Mouse (Mus musculus) forebrain, embryonic 14.5 days (tissue): ENCODE data around the gene Cul7. TPM values are rescaled to one million over a fixed set of nuclear protein-coding genes. Genes with fewer than 3 reads are reported as not detected.

Experiments
- ATAC-seq: fragments of 200-750 bp; cut with Nextera tagmentation; 2 replicates; pipeline ENCODE4 v1.8.0; 2017; ENCODE audit warnings: mild to moderate bottlenecking, moderate library complexity
- DNase-seq: peaks from one replicate; pipeline ENCODE4 v3.0.0-alpha.2; 2015; ENCODE audit warnings: low spot score
- H3K27ac ChIP-seq: fragments of 300-500 bp; sonication (generic); 2 replicates; pipeline ENCODE4 v1.5.1; 2014; ENCODE audit warnings: low read depth, mild to moderate bottlenecking, control low read depth, low read length, moderate library complexity
- H3K27me3 ChIP-seq: fragments of 300-500 bp; sonication (generic); replicated peaks from 2 replicates; pipeline ENCODE4 v1.6.1; 2014; ENCODE audit warnings: low read length, control low read depth, mixed read lengths; ENCODE audit not compliant: control insufficient read depth, insufficient read depth
- H3K36me3 ChIP-seq: fragments of 300-500 bp; sonication (generic); 2 replicates; pipeline ENCODE4 v1.6.1; 2014; ENCODE audit warnings: low read length, control low read depth; ENCODE audit not compliant: control insufficient read depth, insufficient read depth
- H3K4me1 ChIP-seq: fragments of 300-500 bp; sonication (generic); 2 replicates; pipeline ENCODE4 v1.6.1; 2014; ENCODE audit warnings: antibody characterized with exemption, low read length, control low read depth; ENCODE audit not compliant: control insufficient read depth, insufficient read depth
- H3K4me2 ChIP-seq: fragments of 300-500 bp; sonication (generic); 2 replicates; pipeline ENCODE4 v1.6.1; 2014; ENCODE audit warnings: mild to moderate bottlenecking, control low read depth, low read length
- H3K4me3 ChIP-seq: fragments of 300-500 bp; sonication (generic); 2 replicates; pipeline ENCODE4 v1.5.1; 2014; ENCODE audit warnings: low read depth, low read length, control low read depth
- H3K9ac ChIP-seq: fragments of 300-500 bp; sonication (generic); 2 replicates; pipeline ENCODE4 v1.6.1; 2014; ENCODE audit warnings: mild to moderate bottlenecking, low read length, control low read depth, moderate library complexity
- H3K9me3 ChIP-seq: fragments of 300-500 bp; sonication (generic); replicated peaks from 2 replicates; pipeline ENCODE4 v1.6.1; 2016; ENCODE audit warnings: low read length, control low read depth, mixed read lengths; ENCODE audit not compliant: control insufficient read depth
- WGBS: fragments of 180-500 bp; shearing (Covaris S2); extraction: QIAGEN DNeasy Blood & Tissue Kit; methylation state at CpG from one replicate; pipeline ENCODE4 v1.1.7; 2014; 5-methylcytosine and 5-hydroxymethylcytosine counted together
- polyA plus RNA-seq: library from polyadenylated mRNA; unstranded; fragments of >200 nt; fragmentation: Nextera tagmentation; extraction: Ambion mirVana; gene quantifications from 2 replicates; pipeline ENCODE4 v1.2.1, GENCODE M21; 2014

Cul7 gene
- polyA plus RNA-seq, 1 experiment from 2014 or later = 28.3 TPM

DNA sequence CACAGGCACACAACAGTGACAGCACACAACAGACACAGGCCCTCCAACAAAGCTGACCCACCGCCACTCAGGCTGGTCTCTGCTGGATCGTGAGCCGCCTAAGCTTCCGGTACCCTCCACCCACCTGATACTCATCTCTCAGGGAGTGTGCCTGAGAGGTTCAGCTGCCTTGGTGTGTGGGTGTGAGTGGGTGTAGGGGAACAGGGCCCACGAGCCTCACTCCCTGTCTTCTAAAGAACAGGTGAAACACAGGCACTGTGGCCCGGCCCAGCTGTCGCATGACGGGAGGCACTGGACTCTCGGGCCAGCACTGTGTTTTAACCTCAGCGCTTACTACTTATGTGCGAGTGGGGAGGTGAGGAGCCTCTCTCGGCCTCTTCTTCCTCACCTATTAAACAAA is 52.0 kb downstream of the Cul7 start:
- Histone ChIP-seq H3K4me1 (peaks cover 19% of the 10 kb centered on the region), H3K4me2 (no peak overlapping the region), H3K9me3 (no peaks in the 10 kb centered on the region), H3K9ac (peak overlapping the region; percentile 95; the same call in 1 of the 2 replicates), H3K4me3 (no peak overlapping the region), H3K27ac (no peak overlapping the region), H3K27me3 (no peaks in the 10 kb centered on the region), H3K36me3 (peaks cover 19% of the 10 kb centered on the region)
- WGBS = 88% methylated on average over 12 of the region's 12 CpGs
- ATAC-seq = no peak
- DNase-seq = no peak

DNA sequence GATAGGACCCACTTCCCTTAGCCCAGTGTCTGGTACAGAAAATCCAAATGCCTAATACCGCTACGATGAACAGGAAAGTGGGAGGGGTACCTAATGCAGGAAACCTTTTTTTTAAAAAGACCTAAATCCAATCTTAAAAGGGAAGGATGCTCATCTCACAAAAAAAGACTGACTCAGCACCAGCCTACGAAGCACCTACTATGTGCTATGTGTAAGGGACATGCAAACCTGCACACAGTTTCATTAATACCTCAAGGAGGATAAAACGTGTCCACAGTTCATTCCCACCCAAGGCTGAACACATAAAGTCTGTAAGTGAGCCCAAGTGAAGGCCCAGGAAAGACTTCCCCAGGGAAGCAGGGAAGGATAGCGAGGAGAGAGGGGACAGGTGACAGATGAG is 52.4 kb downstream of the Cul7 start:
- 90% methylated on average over 5 of the region's 5 CpGs for WGBS
- peak overlapping the region; percentile 95 for H3K9ac ChIP-seq
- no peaks in the 10 kb centered on the region for H3K9me3 ChIP-seq
- H3K4me1 ChIP-seq = peaks cover 19% of the 10 kb centered on the region
- DNase-seq (no peak), ATAC-seq (no peak)
- H3K36me3 ChIP-seq = peaks cover 19% of the 10 kb centered on the region
- H3K4me2 ChIP-seq = peak overlapping the region; percentile 56; the same call in 1 of the 2 replicates
- no peaks in the 10 kb centered on the region for H3K27me3 ChIP-seq
- no peak overlapping the region for H3K27ac ChIP-seq
- 0 out of 2 replicates have a peak overlapping the region, but pooled peaks have one; percentile 95 for H3K4me3 ChIP-seq

DNA sequence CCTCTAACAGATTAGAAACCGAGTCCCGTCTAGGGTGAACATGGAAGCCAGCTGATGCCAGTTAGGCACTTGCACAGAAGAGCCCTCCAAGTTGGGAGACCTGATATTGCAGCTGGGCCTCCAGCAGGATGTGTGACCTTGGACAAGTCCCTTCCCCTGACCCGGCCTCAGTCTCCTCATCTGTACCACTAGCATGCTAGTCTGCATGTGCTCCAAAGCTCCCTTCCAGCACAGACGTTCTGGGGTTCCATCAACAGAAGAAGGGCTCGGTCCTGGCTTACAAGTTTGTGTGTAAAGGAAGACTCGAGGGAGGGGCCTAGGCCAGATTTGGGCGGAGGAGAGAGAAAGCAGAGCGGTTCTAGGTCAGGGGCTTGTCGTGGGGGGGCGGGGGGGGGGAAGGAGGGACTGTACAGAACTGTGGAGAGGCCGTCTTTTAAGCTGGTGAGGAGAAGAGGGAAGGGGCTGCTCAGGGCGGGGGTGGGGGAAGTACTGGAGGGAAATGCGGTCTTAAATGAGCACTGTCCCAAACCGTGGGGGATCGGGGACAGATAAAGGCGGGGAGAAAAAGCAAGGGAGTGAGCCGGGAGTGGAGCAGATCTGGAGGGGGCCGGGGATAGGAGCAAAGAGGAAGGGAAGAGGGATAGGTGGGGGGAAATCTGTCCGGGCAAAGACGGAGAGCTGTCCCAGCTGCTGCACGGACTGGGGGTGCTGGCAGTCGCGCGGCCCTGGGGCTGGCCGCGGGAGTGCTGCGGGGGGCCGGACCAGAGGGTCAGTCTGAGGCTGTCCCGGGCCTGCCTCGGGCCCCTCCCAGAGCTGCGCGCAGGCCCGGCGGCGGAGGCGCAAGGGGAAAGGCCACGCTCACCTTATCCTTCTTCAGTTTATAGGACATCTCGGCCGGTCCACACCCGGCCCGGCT is 54.1 kb downstream of the Cul7 start:
- peak; percentile 70 for ATAC-seq
- H3K27ac ChIP-seq = peak overlapping the region; percentile 90
- 4% methylated on average over 40 of the region's 41 CpGs for WGBS

DNA sequence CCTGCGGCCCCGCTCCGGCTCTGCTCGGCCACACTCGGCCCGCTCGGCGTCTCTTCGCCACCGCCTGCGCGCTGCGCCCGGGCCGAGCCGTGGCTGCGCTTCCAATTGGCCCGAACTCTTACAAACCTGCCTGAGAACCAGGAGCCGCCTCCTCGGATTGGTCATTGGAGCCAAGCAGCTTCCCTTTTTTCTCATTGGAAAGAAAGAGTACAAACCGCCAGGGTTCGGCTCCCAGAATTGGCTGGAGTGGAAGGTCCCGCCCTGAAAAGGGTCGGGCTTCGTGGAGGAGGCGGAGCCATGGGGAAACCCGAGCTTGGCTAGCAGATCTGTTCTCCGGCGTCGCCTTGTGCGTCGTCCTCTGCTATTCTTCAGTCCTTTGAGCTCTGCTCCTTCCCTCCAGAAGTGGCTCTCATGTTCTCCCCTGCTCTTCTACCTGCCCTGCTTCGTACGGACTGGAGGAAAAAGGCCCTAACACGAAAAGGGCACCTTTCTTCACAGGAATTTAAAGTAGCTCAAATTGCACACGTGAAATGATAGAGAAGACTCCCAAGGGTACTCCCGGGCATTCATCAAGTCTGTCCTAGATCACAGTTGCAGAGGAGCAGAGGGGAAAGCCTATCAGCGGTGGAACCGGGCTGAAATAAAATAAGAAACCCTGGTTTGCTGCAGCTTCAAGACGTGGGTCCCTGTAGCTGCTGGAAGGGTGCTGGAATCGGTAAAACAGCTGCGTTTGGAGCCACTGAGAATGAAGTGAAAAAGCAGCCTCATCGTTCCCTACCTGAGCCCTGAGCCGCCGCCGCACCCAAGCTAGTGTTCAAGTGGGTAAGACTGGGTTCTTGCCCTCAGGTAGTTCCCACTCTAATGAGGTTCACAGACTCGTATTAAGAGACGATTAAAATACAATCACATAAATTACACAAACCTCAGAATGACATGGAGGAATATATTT is 55.0 kb downstream of the Cul7 start, which contains the start of gene Ppp2r5d:
Gene Ppp2r5d (minus strand): TSS at position 225 of the 949 bp plus-strand sequence.
- Histone ChIP-seq H3K4me2 (peak within 1 kb of the TSS; percentile 86), H3K4me1 (peaks cover 19% of the 10 kb centered on the region), H3K36me3 (no peaks in the 10 kb centered on the region), H3K9ac (peak within 1 kb of the TSS; percentile 95), H3K27ac (peak within 1 kb of the TSS; percentile 90), H3K4me3 (peak within 1 kb of the TSS; percentile 95), H3K27me3 (no peaks in the 10 kb centered on the region), H3K9me3 (no peaks in the 10 kb centered on the region)
- WGBS = 1% methylated on average over 48 of the region's 48 CpGs
- ATAC-seq = peak; percentile 98
- DNase-seq = peak; percentile 99

More for the DNA sequence above, 54.1 kb downstream of the Cul7 start:
- Histone ChIP-seq H3K4me1 (peaks cover 19% of the 10 kb centered on the region), H3K27me3 (no peaks in the 10 kb centered on the region), H3K9ac (peak overlapping the region; percentile 95), H3K4me2 (peak overlapping the region; percentile 56), H3K4me3 (peak overlapping the region; percentile 95), H3K36me3 (peaks cover 8% of the 10 kb centered on the region), H3K9me3 (no peaks in the 10 kb centered on the region)
- no peak for DNase-seq

DNA sequence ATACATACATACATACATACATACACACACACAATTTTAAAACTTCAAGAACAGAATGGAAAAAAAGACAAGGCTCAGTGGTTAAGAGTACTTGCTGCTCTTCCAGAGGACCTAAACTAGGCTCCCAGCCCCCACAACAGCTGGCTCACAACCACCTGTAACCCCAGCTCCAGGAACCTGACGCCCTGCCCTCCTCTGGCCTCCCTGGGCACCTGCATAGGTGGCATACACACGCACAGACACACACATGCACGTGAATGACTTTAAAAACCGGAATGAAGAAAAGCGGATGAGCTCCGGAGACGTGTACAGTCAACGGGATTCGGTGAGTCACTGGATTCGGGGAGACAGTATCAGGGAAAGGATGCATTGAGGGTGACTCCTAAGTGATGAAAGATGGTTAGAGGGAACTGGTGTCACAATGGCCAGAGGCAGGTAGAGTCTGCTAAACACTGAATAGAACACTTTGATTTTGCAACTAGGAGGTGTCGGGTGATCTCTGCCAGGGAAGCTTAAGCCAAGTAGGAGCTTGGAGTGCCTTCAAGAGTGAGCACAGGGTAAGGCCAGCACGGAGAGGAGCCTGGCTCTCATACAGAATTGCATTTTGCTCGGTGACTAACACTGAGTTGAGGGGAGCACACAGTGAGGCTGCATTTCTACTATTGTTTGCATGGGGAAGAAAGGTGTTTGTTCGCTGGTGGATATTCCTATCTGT is 56.4 kb downstream of the Cul7 start:
- Histone ChIP-seq H3K4me3 (no peak overlapping the region), H3K9ac (no peak overlapping the region), H3K36me3 (no peaks in the 10 kb centered on the region), H3K27ac (no peak overlapping the region), H3K4me1 (peaks cover 19% of the 10 kb centered on the region), H3K4me2 (no peak overlapping the region), H3K9me3 (no peaks in the 10 kb centered on the region), H3K27me3 (no peaks in the 10 kb centered on the region)
- no peak for DNase-seq
- 91% methylated on average over 14 of the region's 14 CpGs for WGBS
- ATAC-seq = no peak

DNA sequence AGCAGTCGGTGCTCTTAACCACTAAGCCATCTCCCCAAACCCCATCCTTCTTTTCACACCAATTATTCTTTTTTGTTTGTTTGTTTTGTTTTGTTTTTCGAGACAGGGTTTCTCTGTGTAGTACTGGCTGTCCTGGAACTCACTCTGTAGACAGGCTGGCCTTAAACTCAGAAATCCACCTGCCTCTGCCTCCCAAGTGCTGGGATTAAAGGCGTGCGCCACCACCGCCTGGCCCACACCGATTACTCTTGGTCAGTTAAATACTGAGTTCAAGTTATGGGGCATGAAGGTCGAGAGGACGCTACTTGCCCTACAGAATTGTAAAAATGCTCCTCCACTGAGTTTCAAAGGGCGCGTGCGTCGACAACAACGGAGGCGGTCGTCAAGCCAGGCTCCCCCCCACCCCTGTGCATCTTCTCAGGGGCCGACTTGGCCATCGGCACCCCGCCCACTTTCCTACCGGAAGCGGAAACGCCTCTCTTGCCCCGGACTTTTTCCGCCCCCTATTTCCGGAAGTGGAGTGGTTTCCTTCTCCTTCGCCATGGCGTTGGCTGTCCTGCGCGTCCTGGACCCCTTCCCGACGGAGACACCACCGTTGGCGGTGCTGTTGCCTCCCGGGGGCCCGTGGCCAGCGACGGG is 60.9 kb downstream of the Cul7 start, which contains the start of gene Pex6:
Gene Pex6 (plus strand): TSS at position 505 of the 639 bp plus-strand sequence.
- Histone ChIP-seq H3K4me1 (peaks cover 6% of the 10 kb centered on the region), H3K4me3 (peak within 1 kb of the TSS; percentile 97), H3K4me2 (peak within 1 kb of the TSS; percentile 98), H3K27me3 (no peaks in the 10 kb centered on the region), H3K27ac (peak within 1 kb of the TSS; percentile 67), H3K9me3 (no peaks in the 10 kb centered on the region), H3K9ac (peak within 1 kb of the TSS; percentile 84), H3K36me3 (peaks cover 22% of the 10 kb centered on the region)
- peak; percentile 97 for DNase-seq
- peak; percentile 94 for ATAC-seq
- 11% methylated on average over 36 of the region's 36 CpGs for WGBS

DNA sequence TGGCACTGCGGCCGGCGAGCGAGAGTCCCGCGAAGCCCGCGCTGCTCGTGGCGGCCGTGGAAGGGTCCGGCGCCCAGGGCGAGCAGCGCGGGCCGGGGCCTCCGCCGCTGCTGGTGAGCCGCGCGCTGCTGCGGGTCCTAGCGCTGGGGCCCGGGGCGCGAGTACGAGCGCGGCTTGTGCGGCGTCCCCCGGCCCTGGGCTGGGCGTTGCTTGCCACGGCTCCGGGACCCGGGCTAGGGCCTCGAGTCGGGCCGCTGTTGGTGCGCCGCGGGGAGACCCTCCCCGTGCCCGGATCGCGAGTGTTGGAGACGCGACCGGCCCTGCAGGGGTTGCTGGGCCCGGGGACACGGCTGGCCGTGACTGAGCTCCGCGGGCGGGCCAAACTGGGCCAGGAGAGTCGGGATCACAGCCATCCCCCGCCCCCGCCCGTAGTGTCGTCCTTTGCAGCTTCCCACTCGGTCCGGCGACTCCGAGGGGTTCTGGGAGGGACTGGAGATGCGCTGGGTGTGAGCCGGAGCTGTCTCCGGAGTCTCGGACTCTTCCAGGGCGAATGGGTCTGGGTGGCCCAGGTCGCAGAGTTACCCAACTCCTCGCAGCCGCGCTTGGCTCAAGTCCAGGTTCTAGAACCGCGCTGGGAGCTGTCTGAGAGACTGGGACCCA is 61.6 kb downstream of the Cul7 start:
- Histone ChIP-seq H3K4me3 (peak overlapping the region; percentile 97), H3K9ac (peak overlapping the region; percentile 84), H3K9me3 (no peaks in the 10 kb centered on the region), H3K36me3 (peaks cover 28% of the 10 kb centered on the region), H3K27ac (peak overlapping the region; percentile 67; the same call in 1 of the 2 replicates), H3K4me1 (peaks cover 6% of the 10 kb centered on the region), H3K27me3 (no peaks in the 10 kb centered on the region), H3K4me2 (peak overlapping the region; percentile 98)
- DNase-seq (no peak), ATAC-seq (peak; percentile 75)
- WGBS = under 1% methylated on average over 62 of the region's 76 CpGs
